Mouse (Mus musculus): ENCODE measurements around the gene Smyd3. TPM values are rescaled to one million over a fixed set of nuclear protein-coding genes. Genes with fewer than 3 reads are reported as not detected.

The Smyd3 gene
- total RNA-seq, 4 experiments from 2014 or later: 7.0 to 8.3 (median 7.8) TPM

- DNase-seq (ENCODE audit: low spot score): no peak
Observed at GRCm38 (mm10) chr1:179026614-179027013, 491.2 kb downstream of the Smyd3 start.

GRCm38 (mm10) chr1:179025169-179025568 lies 492.7 kb downstream of the Smyd3 start:
- DNase-seq (ENCODE audit: low spot score): no peak

DNA sequence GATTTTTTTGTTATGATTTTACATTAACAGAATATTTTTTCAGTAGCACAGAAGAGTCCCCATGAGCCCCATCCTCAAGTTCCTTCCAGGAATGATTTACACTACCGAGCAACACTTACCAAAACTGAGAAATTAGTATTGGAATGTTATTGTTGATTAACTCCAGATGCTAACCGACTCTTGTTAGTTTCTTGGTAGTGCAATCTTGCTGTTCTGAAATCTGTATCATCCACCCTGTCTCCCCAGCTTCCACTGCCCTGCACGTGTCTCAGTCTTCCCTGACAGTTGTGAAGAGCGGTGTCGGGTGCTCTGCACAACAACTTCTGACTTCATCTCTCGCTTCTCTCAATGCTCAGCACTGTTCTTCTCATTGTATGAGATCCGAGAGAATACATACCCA lies 494.4 kb downstream of the Smyd3 start:
- DNase-seq (ENCODE audit: low spot score): no peak

DNA sequence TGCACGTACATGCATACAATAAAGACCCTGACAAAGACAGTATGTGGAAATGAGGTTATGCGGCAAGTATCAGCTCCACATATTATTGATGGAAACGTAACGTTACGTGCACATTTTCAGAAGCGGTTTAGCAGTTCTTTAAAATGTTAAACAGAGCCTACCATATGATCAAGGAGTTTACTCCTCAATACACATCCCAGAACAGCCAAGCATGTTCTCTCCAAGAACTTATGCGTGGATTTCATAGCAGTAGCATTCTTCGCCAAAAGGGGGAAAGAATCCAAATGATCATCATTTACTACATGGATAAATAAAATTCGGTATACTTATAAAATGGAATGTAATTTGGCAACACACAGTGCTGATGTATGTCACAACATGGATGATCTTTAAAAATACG lies 500.4 kb downstream of the Smyd3 start:
- DNase-seq (ENCODE audit: low spot score): no peak

DNA sequence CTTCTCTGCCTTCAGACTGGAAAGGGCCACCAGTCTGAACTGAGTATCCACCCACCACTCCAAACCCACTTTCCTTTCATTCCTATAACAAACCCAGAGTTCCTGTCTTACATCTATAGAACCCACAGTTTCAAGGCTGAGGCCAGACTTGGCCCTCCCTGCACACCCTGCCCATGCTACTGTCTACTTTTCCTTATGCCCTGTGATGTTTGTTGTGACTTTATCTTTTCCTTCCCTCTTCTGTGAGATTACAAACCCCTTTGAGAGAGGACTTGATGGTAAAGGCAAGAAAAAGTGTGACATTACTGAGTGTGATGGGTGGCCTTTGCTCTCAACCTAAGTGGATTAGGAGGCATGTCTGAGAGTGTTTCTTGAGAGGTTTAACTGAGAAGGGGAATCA lies 504.8 kb downstream of the Smyd3 start:
- DNase-seq (ENCODE audit: low spot score): no peak

DNA sequence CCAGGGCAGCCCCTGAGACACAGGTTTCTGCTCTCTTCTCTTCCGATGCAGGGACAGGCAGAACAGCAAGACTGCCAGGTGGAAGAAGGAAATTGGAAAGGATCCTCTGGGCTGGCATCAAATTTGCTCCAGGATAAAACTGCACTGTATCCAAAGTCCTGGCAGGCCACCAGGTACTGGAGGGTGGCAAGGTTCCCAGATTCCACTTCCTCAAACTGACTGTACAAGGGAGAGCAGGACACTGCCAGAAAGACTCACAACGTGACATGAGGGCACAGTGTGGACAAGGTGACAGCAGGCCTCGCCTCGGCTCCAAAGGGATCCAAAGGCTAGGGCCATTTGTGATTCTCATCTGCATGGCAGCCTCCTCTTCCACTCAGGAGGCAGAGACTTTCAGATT lies 505.6 kb downstream of the Smyd3 start:
- DNase-seq (ENCODE audit: low spot score): peak; percentile 82

- DNase-seq (ENCODE audit: low spot score): no peak
Observed at GRCm38 (mm10) chr1:179010756-179011155, 507.1 kb downstream of the Smyd3 start.

DNA sequence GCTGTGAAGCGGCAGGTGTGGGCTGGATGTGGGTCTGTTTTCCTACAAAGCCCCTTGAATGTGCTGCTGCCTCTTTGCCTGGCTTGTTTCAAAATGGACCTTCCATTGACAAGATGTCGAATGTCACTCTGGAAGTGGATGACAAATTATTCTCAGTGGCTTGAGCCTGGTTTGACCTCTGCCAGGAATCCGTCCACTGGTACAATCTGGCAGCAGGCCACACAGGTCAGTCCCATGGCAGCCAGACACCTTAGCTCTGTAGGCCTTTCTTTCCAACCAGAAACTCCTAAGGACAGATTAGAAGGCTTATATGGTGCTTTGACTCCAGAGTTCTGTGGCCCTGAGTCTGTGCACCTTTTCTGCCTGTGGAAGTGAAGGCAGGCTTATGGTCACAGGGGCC lies 507.9 kb downstream of the Smyd3 start:
- no peak for DNase-seq (ENCODE audit: low spot score)

- DNase-seq (ENCODE audit: low spot score): no peak
Observed at GRCm38 (mm10) chr1:179004133-179004866, 513.5 kb downstream of the Smyd3 start.

DNA sequence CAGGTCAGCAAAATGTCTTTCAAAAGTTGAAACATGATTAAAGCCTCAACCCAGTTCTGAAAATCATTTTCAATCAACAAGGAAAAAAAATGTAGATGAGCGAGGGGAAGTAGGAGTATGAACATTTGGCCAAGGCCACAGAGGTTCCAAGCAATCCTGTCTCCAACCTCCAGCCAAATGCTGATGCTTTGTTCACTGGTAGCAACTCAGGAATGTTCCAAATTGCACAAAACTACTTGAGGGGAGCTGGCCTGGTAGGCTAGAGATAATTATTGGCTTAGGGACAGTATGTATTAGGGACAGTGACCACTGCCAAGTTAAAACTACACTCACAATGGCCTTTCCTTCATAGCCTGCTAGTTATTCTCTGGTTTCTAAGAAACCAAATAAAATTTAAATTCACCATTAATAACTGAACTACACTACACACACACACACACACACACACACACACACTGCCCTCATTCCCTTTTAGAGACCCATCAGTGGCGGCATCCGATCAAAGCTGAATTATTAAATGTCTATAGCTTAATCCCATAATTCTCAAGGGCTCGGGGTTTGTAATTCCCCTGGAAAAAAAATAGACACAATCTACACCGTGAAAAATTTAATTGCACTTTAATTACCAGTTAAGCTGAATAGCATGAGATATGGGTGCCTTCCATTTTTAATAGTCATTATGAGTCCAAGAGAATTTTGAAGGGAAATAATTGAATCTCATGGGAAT lies 514.3 kb downstream of the Smyd3 start:
- peak; percentile 6 for DNase-seq (ENCODE audit: low spot score)

DNA sequence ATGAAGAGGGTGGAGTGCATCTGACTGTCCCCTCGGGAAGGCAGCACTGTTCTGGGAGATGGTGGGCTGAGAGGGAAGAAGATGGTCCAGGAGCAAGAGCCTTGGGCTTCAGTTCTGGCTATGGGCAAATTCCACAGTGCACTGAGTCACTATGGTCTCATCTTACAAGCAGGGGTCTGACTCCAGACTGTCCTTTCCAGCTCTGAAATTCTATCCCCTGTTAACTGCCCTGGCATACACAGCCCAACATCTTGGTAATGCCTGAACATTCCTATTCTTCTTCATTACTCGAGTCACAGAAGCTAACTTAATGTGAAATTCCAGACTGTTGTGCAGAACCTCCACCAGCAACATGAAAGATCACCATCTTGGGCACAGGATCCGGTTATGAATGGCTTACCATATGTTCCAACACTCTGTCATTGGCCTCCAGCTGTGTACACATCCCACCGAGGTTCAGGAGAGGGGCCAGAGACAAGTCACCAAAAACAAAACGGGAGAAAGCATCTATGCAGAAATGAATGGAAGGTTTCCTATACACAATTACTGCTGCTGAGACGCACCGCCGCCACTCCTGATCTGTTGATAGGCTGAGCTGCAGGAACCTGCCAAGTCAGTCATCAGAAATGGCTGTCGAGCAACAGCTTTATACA lies 517.8 kb downstream of the Smyd3 start:
- no peak for DNase-seq (ENCODE audit: low spot score)

GRCm38 (mm10) chr1:178997870-178998269 lies 520.0 kb downstream of the Smyd3 start:
- DNase-seq (ENCODE audit: low spot score): no peak

DNA sequence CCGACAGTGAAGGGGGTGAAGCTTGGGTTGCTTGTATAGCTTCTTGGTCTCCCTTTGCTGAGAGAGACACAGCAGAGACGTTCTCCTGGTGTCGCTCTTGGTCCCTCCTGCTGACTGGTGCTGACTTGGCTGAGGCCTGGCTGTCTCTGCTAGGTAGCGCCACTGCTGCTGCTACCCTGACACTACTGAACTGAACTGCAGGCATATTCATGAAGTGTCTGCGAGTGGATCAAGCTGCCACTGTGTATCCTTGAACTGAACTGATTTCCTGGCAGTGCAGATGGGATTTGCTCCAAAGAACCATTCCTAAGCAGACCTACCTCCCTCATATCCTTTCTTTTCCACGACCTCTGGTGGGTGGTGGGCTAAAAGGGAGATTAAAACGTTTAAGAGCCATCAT lies 523.6 kb downstream of the Smyd3 start:
- DNase-seq (ENCODE audit: low spot score): no peak

- DNase-seq (ENCODE audit: low spot score): no peak
Observed at GRCm38 (mm10) chr1:178992503-178992902, 525.3 kb downstream of the Smyd3 start.

- DNase-seq (ENCODE audit: low spot score): no peak
Observed at GRCm38 (mm10) chr1:178991470-178991869, 526.4 kb downstream of the Smyd3 start.

- no peak for DNase-seq (ENCODE audit: low spot score)
Observed at GRCm38 (mm10) chr1:178991045-178991444, 526.8 kb downstream of the Smyd3 start.

- peak; percentile 5 for DNase-seq (ENCODE audit: low spot score)
Observed at GRCm38 (mm10) chr1:178989485-178989884, 528.4 kb downstream of the Smyd3 start.

DNA sequence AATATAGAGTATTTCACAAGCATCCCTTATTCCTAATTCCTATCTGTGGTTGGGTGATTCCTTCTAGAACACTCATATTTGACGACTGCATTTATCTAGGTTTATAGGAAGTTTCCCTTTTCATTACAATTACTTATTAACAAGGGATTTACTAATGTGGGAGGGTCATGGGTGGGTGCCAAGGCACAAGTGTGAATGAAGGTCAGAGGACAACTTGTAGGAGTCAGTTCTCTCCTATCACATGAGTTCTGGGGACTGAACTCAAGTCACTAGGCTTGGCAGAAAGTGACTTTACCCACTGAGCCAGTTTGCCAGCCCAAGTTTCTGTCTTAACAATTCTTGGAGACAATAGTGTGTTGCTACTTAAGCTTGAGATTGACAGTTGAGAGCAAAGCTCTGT lies 529.7 kb downstream of the Smyd3 start:
- no peak for DNase-seq (ENCODE audit: low spot score)

- no peak for DNase-seq (ENCODE audit: low spot score)
Observed at GRCm38 (mm10) chr1:178981641-178982040, 536.2 kb downstream of the Smyd3 start.

- DNase-seq (ENCODE audit: low spot score): no peak
Observed at GRCm38 (mm10) chr1:178980185-178980584, 537.7 kb downstream of the Smyd3 start.

- no peak for DNase-seq (ENCODE audit: low spot score)
Observed at GRCm38 (mm10) chr1:178978617-178979245, 539.1 kb downstream of the Smyd3 start.

GRCm38 (mm10) chr1:178972055-178972454 lies 545.8 kb downstream of the Smyd3 start:
- no peak for DNase-seq (ENCODE audit: low spot score)

Data from heart, adult 8-10 months (tissue).